Mouse (Mus musculus): ENCODE data around the gene Gm3285. TPM values are rescaled to one million over a fixed set of nuclear protein-coding genes. Genes with fewer than 3 reads are reported as not detected.
A peak's percentile ranks its signal among the peaks of the same experiment; 100 is the strongest.

The Gm3285 gene
- total RNA-seq (2022) = not detected

DNA sequence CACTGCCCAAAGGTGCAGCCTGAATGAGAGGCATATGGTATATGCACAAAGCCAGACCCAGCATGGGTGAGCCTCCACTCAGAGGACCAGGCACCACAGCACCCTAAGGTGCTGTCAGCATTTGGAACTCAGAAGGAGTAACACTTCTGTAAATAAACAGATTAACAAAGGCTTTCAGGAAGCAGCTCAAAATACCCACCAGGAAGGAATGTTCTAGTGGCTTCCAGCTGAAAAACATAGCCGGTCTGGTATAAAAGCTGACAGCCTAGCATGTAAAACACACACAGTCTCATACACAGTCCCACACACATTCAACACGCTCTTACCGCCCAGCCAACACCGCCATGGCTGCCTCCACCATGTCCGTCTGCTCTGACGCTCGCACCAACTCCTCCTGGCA, at the start of gene Gm3285:
Gm3285 (plus strand) TSS at position 301 of the 400 bp plus-strand sequence.
- DNase-seq = no peak

DNA sequence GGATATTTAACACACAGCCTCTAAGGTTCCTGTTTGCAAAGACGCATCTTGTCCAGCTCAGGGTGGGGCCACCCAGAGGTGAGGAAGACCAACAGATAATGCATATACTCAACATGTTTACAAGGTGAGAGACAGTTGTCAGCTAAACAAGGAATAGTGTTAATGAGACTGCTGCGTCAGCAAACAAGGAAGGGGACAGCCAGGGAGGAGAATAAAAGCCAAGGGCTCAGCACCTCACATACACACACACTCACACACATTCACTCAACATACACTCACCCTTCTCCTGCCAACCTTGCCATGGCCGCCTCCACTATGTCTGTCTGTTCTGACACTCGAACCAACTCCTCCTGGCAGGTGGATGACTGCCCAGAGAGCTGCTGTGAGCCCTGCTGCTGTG, 47.4 kb upstream of the Gm3285 start, which contains the start of gene Gm2696:
Gm2696 (plus strand) TSS at position 301 of the 400 bp plus-strand sequence.
- DNase-seq = no peak

DNA sequence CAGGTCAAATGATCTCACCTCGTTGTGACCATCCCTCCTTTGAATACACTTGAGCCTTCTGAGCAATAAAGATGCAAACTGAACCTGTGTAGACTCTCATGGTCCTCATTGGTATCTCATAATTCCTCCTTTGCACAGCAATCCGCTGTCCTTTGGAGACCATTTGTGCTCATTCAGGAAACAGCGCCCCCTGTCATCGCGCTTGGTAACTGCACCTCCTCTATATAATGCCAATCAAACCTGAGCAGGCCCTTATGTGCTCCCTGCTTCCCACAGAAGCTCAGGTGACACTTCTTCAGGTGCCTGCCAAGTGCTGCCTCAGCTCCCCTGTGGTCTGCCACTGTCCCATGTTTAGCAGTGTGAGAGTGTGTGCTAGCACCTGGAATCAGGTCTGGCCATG, 46.3 kb upstream of the Gm3285 start:
- DNase-seq = no peak

DNA sequence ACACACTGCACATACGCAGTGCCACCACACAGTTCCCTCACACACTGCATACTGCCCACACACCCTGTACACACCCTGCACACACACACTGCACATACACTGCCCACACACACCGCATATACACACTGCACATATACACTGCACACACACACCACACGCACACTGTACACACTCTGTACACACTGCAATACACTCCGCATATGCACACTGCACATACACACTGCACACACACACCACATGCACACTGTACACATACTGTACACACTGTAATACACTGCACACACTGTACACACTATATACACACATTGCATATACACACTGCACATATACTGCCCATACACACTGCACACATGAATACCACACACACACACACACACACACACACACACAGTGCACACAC, 43.3 kb upstream of the Gm3285 start:
- no peak for DNase-seq

DNA sequence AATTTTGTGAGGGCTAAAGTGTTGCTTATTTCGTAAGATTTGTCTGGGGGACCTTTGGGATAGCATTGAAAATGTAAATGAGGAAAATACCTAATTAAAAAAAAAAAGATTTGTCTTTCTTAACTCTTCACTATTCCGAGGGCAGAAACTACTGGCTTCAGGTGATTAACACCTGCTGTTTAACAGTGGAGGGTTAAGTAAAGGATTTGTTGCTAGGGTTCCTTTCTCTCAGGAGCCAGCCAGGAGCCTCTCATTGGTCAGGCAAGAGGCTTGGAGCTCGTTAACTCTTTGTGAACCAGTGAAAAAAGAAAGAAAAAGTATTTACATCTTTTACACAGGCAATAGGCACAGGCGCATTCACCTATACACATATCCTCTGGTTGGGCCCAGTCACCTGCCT, 42.6 kb upstream of the Gm3285 start:
- no peak for DNase-seq

DNA sequence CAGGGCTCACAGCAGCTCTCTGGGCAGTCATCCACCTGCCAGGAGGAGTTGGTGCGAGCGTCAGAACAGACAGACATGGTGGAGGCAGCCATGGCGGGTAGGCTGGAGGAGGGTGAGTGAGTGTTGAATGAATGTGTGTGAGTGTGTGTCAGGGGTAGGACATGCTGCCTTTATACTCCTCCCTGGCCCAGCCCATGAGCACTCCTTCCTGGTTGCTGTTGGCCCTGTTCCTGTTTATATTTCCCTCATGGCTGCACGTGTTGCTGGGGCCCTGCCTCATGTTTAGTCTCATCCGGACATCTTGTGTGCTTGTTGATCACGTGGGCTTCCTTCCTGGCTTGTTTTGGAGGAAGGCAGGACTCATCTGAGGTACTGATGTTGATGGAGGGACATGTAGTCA, 34.8 kb upstream of the Gm3285 start, which contains the start of gene Krtap10-4:
Krtap10-4 (minus strand) TSS at position 145 of the 400 bp plus-strand sequence.
- no peak for DNase-seq

DNA sequence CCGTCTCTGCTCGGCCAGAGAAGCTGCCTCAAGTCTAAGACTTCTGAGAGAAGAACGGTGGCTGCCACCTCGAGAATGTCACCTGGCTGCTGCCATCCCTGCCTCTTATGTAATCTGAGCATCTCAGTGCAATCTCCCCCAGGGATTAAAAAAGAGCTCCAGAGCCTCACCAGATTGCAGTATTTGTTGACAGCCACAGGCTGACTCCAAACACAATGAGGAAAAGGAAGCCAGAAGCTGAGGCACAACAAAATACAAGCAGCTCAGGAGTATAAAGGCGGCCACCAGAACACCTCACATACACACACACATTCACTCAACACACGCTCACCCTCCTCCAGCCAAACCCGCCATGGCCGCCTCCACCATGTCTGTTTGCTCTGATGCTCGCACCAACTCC, 26.1 kb upstream of the Gm3285 start, which contains the start of gene Krtap10-10:
Krtap10-10 (plus strand) TSS at position 301 of the 400 bp plus-strand sequence.
- no peak for DNase-seq

DNA sequence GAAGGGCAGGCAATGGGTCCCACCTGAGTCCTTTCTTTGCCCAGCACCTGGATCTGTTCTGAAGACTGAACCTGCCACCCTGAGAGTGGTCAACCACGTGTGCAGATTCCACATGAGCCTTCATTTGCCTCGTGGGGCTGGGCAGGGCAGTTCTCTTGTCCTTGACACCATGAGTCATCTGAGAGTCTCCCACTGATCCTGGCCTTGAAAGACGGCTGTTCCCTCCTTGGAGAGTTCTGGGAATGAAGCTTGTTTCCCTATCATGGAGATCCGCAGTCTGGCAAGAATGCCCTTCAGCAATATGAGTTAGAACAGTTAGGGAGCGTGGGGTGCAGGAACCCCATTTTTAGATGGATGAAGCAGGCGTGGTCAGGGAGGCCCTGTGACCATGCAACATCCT, 22.8 kb upstream of the Gm3285 start:
- peak; percentile 30 for DNase-seq

DNA sequence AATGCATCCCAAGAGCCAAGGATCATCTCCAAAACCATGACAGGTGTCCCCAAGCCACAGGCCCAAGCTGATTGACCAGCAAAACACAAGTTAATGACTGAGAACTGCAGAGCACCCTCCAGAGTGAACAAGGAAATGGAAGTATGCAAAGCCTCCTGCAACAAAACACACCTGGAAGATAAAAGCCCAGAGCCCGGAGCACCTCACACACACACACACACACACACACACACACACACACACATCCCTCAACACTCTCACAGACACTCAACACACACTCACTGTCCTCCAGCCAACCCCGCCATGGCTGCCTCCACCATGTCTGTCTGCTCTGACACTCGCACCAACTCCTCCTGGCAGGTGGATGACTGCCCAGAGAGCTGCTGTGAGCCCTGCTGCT, 15.3 kb upstream of the Gm3285 start, which contains the start of gene Gm36176:
Gm36176 (plus strand) TSS at position 301 of the 400 bp plus-strand sequence.
- DNase-seq = no peak

DNA sequence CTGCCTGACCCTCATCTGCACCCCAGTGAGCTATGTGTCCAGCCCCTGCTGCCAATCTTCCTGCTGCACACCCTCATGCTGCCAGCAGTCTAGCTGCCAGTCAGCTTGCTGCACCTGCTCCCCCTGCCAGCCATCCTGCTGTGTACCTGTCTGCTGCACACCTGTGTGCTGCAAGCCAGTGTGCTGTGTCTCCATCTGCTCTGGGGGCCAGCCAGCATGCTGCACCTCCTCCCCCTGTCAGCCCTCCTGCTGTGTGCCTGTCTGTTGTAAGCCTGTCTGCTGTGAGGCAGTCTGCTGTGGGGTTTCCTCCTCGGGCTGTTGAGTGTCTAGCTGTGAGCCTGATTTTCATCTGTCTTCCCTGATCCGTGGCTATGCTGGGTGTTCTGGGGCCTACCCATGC, 14.8 kb upstream of the Gm3285 start:
- no peak for DNase-seq

DNA sequence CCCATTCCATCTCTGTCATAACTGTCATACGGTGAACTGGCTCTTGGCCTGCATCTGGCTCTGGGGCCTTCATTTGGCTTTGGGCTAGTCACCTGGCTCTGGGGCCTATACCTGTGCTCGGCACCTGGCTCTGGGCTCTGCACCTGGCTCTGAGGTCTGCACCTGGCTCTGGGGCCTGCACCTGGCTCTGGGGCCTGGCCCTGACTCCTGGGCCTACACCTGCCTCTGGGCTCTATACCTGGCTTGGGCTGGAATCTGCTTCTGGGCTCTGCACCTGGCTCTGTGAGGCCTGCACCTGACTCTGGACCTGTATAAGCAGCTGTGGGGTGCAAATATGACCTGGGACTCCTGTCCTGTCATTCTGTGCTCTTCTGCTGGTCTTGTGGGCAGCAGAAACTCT, 14.2 kb upstream of the Gm3285 start:
- no peak for DNase-seq

DNA sequence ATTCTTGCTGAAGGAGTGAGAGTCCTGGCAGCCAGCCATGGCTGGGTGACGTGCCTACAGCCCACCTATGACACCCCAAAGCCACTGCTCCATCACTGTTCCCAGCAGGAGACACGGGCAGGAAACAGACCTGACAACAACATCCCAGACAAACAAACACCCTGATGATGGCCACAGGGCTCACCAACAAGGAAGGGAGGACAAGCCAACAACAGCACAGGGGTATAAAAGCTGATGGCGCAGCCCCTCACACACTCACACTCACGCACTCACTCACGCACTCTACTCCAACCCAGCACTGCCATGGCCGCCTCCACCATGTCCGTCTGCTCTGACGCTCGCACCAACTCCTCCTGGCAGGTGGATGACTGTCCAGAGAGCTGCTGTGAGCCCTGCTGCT, 9.2 kb upstream of the Gm3285 start, which contains the start of gene Gm10318:
Gm10318 (plus strand) TSS at position 301 of the 400 bp plus-strand sequence.
- no peak for DNase-seq

DNA sequence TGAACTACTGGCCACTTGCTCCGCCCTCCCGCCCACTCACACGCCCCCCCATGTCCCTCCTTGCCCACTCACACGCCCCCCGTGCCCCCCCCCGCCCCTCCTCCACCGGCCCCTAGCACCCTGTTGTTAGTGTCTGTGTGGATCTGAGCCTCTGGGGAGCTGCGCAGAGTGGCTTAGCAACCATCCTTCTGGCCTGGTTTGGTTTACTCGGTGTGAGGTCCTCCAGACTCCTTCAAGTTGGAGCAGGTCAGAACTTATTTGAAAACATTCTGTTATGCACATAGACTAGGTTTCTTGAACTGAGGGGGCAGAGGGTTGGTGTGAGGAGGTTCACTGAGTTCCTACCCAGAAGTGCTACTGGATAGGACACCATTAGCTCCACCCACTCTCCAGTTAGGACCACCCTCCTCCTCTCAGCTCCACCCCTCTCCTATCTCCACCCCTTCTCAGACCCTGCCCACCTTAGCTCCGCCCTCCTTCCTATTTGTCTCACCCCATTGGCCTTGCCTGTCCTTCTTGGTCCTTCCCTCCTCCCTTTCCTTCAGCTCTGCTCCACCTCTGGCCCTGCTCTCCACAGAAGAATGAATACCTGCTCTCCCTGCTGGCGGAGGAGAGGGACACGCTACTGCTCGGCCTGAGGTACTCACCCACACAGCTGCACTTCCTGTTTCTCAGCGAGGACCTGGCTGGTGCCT, 2.4 kb downstream of the Gm3285 start:
- DNase-seq = peak; percentile 29

DNA sequence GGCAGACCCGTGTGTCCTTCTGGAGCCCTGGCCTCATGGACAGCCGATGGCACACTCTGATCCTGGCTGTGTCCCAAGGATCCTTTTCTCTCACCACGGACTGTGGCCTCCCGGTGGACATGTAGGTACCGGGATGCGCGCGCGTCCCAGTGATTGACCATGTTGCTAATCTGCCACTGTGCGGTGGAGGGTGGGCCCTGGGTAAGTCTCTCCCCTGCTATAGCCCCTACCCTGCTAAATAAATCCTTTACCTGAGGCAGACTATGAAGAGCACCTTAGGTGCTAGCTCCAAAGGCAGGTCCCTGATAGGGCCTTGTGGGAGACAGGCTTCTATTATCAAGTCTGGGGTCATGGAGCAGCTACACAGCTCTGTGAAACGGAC, 3.0 kb downstream of the Gm3285 start:
- DNase-seq = no peak

DNA sequence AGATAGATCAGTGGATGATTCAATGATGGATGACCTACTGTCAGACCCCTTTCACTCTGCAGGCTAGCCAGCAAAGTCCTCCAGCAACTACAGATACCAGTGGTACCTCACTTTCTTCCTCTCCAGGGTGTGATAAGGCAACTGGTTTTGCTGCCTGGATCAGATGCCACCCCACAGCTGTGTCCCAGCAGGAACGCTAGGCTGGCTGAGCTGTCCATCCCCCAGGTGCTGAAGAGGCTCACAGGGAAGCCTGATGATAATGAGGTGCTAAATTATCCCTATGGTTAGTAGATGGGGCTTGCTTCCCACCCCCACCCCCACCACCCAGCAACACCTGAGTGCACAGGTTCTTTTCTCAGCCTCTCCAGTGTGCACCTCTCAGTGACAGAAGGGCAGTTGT, 5.8 kb downstream of the Gm3285 start:
- no peak for DNase-seq

DNA sequence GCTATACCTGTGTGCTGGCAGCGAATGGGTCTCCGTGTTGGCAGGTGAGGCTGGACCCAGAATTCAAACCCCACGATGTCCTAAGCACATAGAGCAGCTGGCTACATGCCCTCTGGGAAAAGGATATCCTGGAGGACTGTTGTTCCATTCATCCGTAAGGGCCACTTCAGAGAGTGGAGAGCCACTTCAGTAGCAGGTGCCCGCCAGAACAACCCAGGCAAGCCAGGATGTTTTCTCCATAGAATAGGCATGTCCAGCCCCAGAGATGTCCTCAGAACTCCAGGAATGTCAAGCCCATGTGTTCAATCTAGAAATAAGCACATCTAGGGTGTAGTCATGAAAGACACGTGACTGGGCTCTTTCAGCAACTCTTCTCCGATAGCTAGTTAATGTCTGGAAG, 7.9 kb downstream of the Gm3285 start:
- no peak for DNase-seq

DNA sequence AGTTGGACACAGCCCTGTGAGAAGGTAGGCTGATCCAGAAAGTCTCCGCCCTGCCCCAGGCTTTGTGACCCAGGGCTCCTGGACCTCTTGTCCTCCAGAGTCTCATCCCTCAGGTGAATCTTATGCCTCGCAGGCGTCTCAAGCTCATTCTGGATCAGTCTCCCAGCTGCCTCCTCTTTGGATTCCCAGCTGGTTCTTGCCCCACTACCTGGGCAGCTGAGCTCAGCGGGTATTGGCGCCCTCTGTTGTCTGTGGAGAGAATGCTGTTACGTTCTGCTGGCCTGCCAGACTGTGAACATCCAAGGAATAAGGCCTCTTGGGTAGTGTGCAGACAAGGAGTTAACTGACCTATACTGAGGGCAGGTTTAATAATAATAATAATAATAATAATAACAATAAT, 17.2 kb downstream of the Gm3285 start:
- no peak for DNase-seq

DNA sequence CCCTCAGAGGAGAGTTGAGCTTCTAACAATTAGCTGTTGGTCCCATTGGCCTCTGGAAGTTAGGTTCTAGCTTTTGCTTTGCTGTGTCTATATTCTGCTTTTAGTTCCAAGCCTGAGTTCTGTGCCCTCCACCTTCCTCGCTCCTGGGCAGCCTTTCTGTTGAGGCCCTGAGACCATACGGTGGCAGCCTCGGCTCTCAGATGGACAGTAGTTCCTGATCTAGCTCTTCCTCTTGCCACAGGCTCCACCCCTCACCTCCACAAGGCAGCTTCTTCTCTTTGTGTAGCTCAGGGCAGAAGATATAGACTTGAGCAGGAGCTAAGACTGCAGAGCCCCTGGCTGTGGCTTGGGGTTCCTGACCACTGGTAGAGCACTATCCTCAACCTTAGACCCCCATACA, 18.5 kb downstream of the Gm3285 start:
- DNase-seq = no peak

DNA sequence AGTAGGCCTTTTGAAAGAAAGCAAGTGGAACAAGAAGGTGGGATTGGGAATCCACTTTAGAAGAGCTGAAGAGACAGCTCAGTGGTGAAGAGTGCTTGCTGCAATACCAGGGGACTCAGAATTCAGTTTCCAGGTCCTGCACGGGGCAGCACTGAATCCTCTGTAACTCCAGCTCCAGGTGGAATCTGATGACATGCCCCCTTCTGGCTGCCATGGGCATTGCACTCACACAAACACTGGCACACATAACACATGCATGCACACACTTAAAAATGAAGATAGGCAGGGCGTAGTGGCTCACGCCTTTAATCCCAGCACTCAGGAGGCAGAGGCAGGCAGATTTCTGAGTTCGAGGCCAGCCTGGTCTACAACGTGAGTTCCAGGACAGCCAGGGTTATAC, 20.8 kb downstream of the Gm3285 start:
- no peak for DNase-seq

DNA sequence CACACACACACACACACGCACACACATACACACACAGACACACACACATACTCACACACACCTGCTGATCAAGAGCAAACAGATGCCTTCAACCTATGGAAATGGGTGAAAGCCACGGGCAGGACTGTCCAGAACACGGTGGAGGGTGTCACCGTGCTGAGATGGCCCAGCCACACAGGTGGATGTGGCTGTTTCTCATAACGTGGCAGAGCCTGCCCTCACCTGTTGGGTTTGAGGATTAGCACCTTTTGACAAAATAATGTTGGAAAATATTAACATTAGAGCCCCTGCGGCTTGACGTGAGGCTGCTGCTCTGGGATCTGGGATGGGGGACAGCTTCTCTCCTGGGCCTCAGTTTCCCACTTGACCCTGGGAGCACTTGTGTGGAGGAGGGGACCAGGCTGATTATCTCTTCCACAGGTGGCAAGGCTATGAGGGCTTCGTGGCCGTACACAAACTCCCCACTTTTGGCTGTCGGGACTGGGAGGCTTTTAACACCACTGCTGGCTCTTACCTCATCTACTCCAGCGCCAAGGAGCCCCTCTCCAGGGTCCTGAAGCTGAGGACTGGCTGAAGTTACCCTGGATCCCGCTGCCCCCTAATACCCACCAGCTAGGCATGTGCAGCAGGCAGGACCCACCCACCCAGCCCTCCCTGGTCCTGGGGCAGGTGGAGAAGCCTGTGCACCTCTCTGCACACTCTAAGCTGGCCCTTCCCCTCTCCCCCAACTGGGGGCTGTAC, 24.4 kb downstream of the Gm3285 start:
- no peak for DNase-seq

DNA sequence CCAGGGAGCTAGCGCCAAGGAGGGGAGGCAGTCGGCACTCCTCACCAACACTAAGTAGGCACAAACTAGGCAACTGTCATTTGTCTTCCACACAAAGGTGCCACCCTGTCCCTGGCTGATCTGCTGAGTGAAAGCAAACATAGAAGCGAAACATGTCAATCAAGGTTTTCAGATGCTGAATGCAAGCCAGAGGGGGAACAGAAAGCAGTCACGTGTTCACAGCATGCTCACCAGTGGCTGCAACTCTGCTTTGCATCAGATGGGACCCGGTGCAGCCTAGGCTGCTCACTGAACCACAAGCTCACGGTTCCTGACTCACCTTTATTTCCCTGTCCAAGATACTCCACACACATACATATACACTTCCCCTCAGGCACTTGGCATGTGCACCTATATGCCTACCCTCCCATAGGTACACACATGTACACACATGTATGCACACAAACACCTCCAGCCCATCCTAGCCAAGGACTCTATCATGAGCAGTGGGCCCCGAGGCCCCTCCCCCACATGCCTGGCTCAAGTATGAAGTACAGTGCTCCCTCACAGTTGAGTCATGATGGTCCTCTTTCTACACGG, 29.3 kb downstream of the Gm3285 start:
- DNase-seq = no peak

DNA sequence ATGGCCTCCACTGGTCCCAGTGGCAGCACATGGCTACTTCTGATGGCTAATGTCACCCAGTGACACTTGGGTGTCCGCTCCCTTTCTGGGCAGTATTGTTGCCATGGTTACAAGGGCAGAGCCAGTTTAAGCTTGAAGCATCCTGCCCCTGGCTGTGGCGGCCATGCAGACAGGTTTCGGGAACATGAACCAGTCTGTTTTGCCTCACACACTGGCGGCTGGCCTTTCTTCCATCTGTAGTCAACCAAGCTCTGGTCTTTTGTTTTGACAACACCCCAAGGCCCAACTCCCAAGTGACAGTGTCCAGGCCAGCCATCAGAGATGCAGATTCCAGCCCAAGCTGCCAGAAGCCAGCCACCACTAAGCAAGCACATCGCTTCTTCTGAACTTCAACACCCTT, 33.8 kb downstream of the Gm3285 start:
- no peak for DNase-seq

DNA sequence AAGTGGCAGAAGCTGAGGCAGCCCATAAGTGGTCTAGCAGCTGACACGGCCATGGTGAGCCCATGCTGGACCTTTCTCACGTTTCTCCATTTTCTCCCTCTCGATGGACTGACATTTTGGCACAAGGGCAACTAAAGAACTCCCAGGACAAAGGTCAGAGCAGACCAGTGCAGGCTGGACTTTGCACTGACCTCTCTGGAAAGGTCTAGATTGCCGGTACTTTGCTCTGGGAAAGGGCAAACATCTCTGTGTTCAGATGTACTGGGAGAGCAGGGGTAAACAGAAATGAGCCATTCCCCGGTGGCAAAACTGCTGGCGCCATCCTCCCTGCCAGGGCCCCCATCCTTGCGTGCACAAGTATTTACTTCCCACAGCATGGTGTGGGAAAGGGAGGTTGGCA, 38.4 kb downstream of the Gm3285 start:
- DNase-seq = no peak
